16 mouse cellular contexts compared by ENCODE assay signal in the genomic region with DNA sequence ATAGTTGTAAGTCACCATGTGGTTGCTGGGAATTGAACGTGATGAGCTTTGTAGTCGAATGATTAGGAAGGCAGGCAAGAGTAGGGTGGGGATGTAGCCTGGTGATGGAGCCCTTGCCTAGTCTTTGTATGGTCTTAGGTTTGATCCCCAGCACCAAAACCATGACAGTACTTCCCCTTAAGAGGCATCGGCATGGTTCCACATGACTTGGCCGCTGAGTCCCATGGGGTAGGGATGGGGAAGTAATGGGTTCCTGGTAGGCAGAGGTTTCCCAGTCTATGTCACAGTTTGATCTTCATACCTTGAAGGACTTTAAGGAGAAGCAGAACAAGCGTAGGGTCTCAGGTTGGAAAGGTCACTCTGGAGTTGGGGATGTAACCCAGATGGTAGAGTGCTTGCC. TPM values are rescaled to one million over a fixed set of nuclear protein-coding genes. Genes with fewer than 3 reads are reported as not detected.
DNase-seq lines count a peak whose midpoint lies in the region; ATAC-seq lines count a peak whose summit lies in the region.
"Had no signal": no experiment of that assay in that cellular context is flagged by ENCODE, and none has a peak within 500 bp of the region (broad histone marks: within the 10 kb centered on the region; RNA-seq: fewer than 3 reads in every experiment).

No protein-coding gene starts in this region.

- peak; percentile 77 for DNase-seq in heart, adult 11 months
- DNase-seq in heart, postnatal 36 days = no peak
- DNase-seq in spleen, adult 18-20 months = peak; percentile 53 to 58
- DNase-seq in spleen, postnatal 4 days (ENCODE audit: low spot score in 2 of 2) = no peak
- DNase-seq in layer of hippocampus, postnatal 10 days (ENCODE audit: low spot score in 2 of 2) = no peak
- no peak for DNase-seq in embryo, embryonic 10 days (ENCODE audit: low spot score)
- DNase-seq: adrenal gland, adult 2 months; adrenal gland, postnatal 36 days; cerebellum, adult 2 months; cerebellum, postnatal 10 days; gastrocnemius, postnatal 14 days; heart, postnatal 4 days had no signal

- peak; percentile 66 for ATAC-seq in megakaryocyte, adult 5-6 weeks (ENCODE audit: poor library complexity, severe bottlenecking)
- ATAC-seq: forebrain, embryonic 16.5 days; hindbrain, embryonic 16.5 days; inflammation-experienced regulatory T-cells, adult 6 months had no signal

- intact Hi-C loops in heart, postnatal 36 days (cut with DNase I) = no loop called here

RNA-seq across cellular contexts. Expression of a gene that starts 5.3 kb away (rescaled TPM):
- total RNA-seq in heart, postnatal 36 days (2021) = under 1 TPM; 0.36 to 0.60 TPM
- total RNA-seq in megakaryocyte, adult 5-6 weeks (2015) = not detected in 2 replicates
- total RNA-seq in megakaryocyte, adult 5-6 weeks (2017) = not detected in 2 replicates
- under 1 TPM; 0.30 to 0.56 TPM for total RNA-seq in layer of hippocampus, postnatal 10 days (2021)

RNA-seq across cellular contexts. Expression of a gene that starts 39.8 kb away (rescaled TPM):
- 10 to 100 TPM; 52.1 to 59.3 TPM for total RNA-seq in heart, postnatal 36 days (2021)
- 63.9 and 90.0 TPM in 2 replicates for total RNA-seq in megakaryocyte, adult 5-6 weeks (2015)
- 49.9 and 52.5 TPM in 2 replicates for total RNA-seq in megakaryocyte, adult 5-6 weeks (2017)
- 10 to 100 TPM; 49.4 to 60.6 TPM for total RNA-seq in layer of hippocampus, postnatal 10 days (2021)

RNA-seq across cellular contexts. Expression of a gene that starts 40.0 kb away (rescaled TPM):
- 10 to 100 TPM; 81.1 to 83.5 TPM for total RNA-seq in heart, postnatal 36 days (2021)
- 114 and 122 TPM in 2 replicates for total RNA-seq in megakaryocyte, adult 5-6 weeks (2015)
- total RNA-seq in megakaryocyte, adult 5-6 weeks (2017) = 50.5 and 55.4 TPM in 2 replicates
- 100 to 1,000 TPM; 181 to 190 TPM for total RNA-seq in layer of hippocampus, postnatal 10 days (2021)

Comparison
In these comparisons a context has a peak if more than half of its experiments do, and no peak if none do; other contexts are left out.
1. DNase-seq: peak in heart, adult 11 months (single experiment) and spleen, adult 18-20 months (2 of 2); none in heart, postnatal 36 days (0 of 2), spleen, postnatal 4 days (0 of 2), layer of hippocampus, postnatal 10 days (0 of 2) and embryo, embryonic 10 days (single experiment).